Mouse (Mus musculus): ENCODE data around the gene Cracr2a. TPM values are rescaled to one million over a fixed set of nuclear protein-coding genes. Genes with fewer than 3 reads are reported as not detected.

Gene Cracr2a
- polyA plus RNA-seq, 1 experiment from 2014 or later = 2.8 TPM

GRCm38 (mm10) chr6:127687181-127687860 lies 126.2 kb downstream of the Cracr2a start:
- Histone ChIP-seq H3K9me3 (ENCODE audit: low read depth, low read length) (no peaks in the 10 kb centered on the region), H3K36me3 (ENCODE audit: insufficient read depth) (no peaks in the 10 kb centered on the region), H3K4me2 (no peak overlapping the region), H3K4me3 (ENCODE audit: low read depth, low read length) (no peak overlapping the region), H3K4me1 (ENCODE audit: insufficient read depth) (no peaks in the 10 kb centered on the region), H3K27ac (ENCODE audit: low read depth) (no peak overlapping the region), H3K9ac (no peak overlapping the region), H3K27me3 (ENCODE audit: insufficient read depth, low read length) (no peaks in the 10 kb centered on the region)
- ATAC-seq (ENCODE audit: insufficient read depth) (no peak), DNase-seq (no peak)
- TF ChIP-seq CTCF (IDR thresholded peaks at IDR 0.05; ENCODE audit: low read depth) = no peak
- 46% methylated on average over 6 of the region's 6 CpGs for WGBS

DNA sequence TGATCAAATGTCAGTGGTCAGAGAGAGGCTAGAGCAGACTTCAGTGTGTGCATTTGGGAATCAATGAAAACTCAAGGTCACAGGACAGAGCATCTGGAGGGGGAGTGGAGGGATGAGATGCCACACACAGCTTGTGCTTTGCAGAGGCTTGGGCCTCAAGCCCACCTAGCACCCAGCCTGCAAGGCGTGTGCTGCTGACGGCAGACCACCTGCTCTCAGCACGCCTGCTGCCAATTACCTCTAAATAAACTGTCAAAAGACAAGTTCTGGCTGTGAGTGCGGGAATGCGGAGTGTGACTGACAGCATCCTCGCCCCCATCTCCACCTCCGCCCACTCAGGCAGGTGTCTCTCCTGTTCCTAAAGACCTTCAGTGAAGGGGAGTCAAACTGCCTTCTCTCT lies 131.2 kb downstream of the Cracr2a start:
- 19% methylated on average over 7 of the region's 7 CpGs for WGBS
- no peak overlapping the region for H3K9ac ChIP-seq

DNA sequence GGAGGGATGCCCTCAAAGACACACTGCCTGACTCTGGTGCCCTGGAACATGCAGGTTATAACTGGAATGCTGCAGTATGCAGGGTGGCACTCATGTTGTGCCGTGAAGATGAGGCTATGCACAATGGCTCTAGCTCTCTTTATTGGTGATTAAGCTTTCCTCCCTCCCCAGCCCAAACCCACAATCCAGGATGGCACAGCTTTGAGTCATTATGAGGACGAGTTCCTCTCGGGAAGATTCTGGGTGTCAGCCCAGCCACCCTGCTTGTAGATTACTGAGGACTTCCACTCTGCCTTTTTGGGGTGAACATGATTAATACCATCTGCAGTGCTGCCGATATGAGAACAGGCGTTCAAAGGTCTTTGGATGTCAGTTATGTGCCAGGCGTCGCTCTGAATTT lies 132.5 kb downstream of the Cracr2a start:
- Histone ChIP-seq H3K4me2 (no peak overlapping the region), H3K4me1 (ENCODE audit: insufficient read depth) (no peaks in the 10 kb centered on the region), H3K27ac (ENCODE audit: low read depth) (no peak overlapping the region), H3K9ac (no peak overlapping the region), H3K27me3 (ENCODE audit: insufficient read depth, low read length) (no peaks in the 10 kb centered on the region), H3K9me3 (ENCODE audit: low read depth, low read length) (no peaks in the 10 kb centered on the region), H3K36me3 (ENCODE audit: insufficient read depth) (no peaks in the 10 kb centered on the region), H3K4me3 (ENCODE audit: low read depth, low read length) (no peak overlapping the region)
- ATAC-seq (ENCODE audit: insufficient read depth) (no peak), DNase-seq (no peak)
- no peak for TF ChIP-seq CTCF (IDR thresholded peaks at IDR 0.05; ENCODE audit: low read depth)
- WGBS = 77% methylated on average over 7 of the region's 7 CpGs

More for the DNA sequence above, 131.2 kb downstream of the Cracr2a start:
- Histone ChIP-seq H3K4me3 (ENCODE audit: low read depth, low read length) (no peak overlapping the region), H3K4me1 (ENCODE audit: insufficient read depth) (no peaks in the 10 kb centered on the region), H3K36me3 (ENCODE audit: insufficient read depth) (no peaks in the 10 kb centered on the region), H3K27me3 (ENCODE audit: insufficient read depth, low read length) (no peaks in the 10 kb centered on the region), H3K9me3 (ENCODE audit: low read depth, low read length) (no peaks in the 10 kb centered on the region), H3K27ac (ENCODE audit: low read depth) (no peak overlapping the region), H3K4me2 (no peak overlapping the region)
- ATAC-seq (ENCODE audit: insufficient read depth) (no peak), DNase-seq (no peak)
- no peak for TF ChIP-seq CTCF (IDR thresholded peaks at IDR 0.05; ENCODE audit: low read depth)

DNA sequence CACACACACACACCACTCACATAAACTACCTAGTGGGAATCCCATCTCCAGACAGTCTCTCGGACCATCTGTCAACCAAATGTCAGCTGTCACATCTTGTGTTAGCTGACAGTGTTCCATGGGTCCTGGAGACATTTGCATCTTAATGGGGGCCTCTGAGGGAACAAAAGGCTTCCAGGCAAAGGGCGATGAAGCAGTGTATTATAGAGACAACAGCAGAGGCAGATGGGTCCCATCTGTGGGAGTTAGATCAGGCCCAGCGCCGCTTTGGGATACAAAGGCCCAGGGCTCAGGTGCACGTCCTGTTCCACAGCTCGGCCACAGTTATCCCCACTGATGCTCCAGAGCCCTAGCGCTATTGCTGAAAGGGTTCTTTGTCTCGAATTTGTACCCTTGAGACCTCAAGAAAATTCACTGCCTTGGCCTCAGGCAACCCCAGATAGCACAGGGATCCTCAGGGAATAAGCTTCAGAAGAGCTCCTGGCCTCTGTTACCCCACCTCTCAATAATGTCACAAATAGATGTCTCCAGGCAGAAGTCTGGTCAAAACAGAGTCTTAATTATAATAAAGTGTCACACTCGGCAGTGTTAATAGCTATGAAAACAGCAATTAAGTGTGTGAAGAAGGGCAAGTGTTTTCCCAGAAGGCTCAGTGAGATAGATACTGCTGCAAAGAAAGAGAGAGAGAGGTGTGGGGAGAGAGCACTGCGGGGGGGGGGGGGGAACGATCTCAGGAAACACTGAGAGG lies 140.1 kb downstream of the Cracr2a start:
- no peak overlapping the region for H3K9ac ChIP-seq
- no peaks in the 10 kb centered on the region for H3K4me1 ChIP-seq (ENCODE audit: insufficient read depth)
- no peak overlapping the region for H3K4me3 ChIP-seq (ENCODE audit: low read depth, low read length)
- 49% methylated on average over 9 of the region's 11 CpGs for WGBS
- no peaks in the 10 kb centered on the region for H3K9me3 ChIP-seq (ENCODE audit: low read depth, low read length)
- no peaks in the 10 kb centered on the region for H3K27me3 ChIP-seq (ENCODE audit: insufficient read depth, low read length)
- H3K27ac ChIP-seq (ENCODE audit: low read depth) = no peak overlapping the region
- no peak for TF ChIP-seq CTCF (IDR thresholded peaks at IDR 0.05; ENCODE audit: low read depth)
- no peaks in the 10 kb centered on the region for H3K36me3 ChIP-seq (ENCODE audit: insufficient read depth)
- ATAC-seq (ENCODE audit: insufficient read depth) = no peak
- no peak overlapping the region for H3K4me2 ChIP-seq
- no peak for DNase-seq

GRCm38 (mm10) chr6:127708218-127708628 lies 147.1 kb downstream of the Cracr2a start:
- Histone ChIP-seq H3K4me1 (ENCODE audit: insufficient read depth) (no peaks in the 10 kb centered on the region), H3K4me2 (no peak overlapping the region), H3K27me3 (ENCODE audit: insufficient read depth, low read length) (no peaks in the 10 kb centered on the region), H3K36me3 (ENCODE audit: insufficient read depth) (no peaks in the 10 kb centered on the region), H3K9ac (no peak overlapping the region), H3K27ac (ENCODE audit: low read depth) (no peak overlapping the region), H3K4me3 (ENCODE audit: low read depth, low read length) (no peak overlapping the region), H3K9me3 (ENCODE audit: low read depth, low read length) (no peaks in the 10 kb centered on the region)
- 24% methylated on average over 1 of the region's 1 CpGs for WGBS
- TF ChIP-seq CTCF (IDR thresholded peaks at IDR 0.05; ENCODE audit: low read depth) = no peak
- peak; percentile 53 for DNase-seq
- 0 out of 2 replicates have a peak, but pooled peaks have one; percentile 52 for ATAC-seq (ENCODE audit: insufficient read depth)

- ATAC-seq (ENCODE audit: insufficient read depth) = no peak
- no peak overlapping the region for H3K4me2 ChIP-seq
- WGBS = 31% methylated on average over 5 of the region's 5 CpGs
Observed at GRCm38 (mm10) chr6:127714906-127715305, 153.8 kb downstream of the Cracr2a start.

DNA sequence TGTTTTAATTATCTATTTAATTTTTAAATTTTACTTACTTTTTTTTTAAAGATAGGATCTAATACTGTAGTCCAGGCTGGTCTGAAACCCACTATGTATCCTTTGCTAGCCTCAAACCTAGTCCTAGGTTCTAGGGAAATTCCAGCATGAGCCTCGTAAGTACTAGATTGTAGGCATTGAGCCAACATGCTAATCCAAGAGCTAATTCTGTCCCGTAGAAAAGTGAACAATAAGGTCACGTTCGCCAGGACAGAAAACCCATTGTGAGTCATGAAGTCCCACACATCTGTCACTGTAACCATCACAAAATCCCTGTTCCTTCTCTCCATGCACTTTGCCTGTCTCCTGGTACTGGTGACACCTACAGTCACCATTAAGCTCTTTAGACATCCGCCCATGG lies 154.3 kb downstream of the Cracr2a start:
- Histone ChIP-seq H3K36me3 (ENCODE audit: insufficient read depth) (no peaks in the 10 kb centered on the region), H3K4me3 (ENCODE audit: low read depth, low read length) (no peak overlapping the region), H3K27me3 (ENCODE audit: insufficient read depth, low read length) (no peaks in the 10 kb centered on the region), H3K27ac (ENCODE audit: low read depth) (no peak overlapping the region), H3K9ac (no peak overlapping the region), H3K4me2 (no peak overlapping the region), H3K4me1 (ENCODE audit: insufficient read depth) (no peaks in the 10 kb centered on the region), H3K9me3 (ENCODE audit: low read depth, low read length) (no peaks in the 10 kb centered on the region)
- TF ChIP-seq CTCF (IDR thresholded peaks at IDR 0.05; ENCODE audit: low read depth) = no peak
- no peak for ATAC-seq (ENCODE audit: insufficient read depth)
- DNase-seq = no peak
- WGBS = 66% methylated on average over 5 of the region's 5 CpGs

More at GRCm38 (mm10) chr6:127714906-127715305, 153.8 kb downstream of the Cracr2a start:
- no peak for DNase-seq
- no peak overlapping the region for H3K4me3 ChIP-seq (ENCODE audit: low read depth, low read length)
- H3K9me3 ChIP-seq (ENCODE audit: low read depth, low read length) = no peaks in the 10 kb centered on the region
- no peaks in the 10 kb centered on the region for H3K36me3 ChIP-seq (ENCODE audit: insufficient read depth)
- no peak overlapping the region for H3K9ac ChIP-seq
- no peaks in the 10 kb centered on the region for H3K27me3 ChIP-seq (ENCODE audit: insufficient read depth, low read length)
- TF ChIP-seq CTCF (IDR thresholded peaks at IDR 0.05; ENCODE audit: low read depth) = no peak
- no peaks in the 10 kb centered on the region for H3K4me1 ChIP-seq (ENCODE audit: insufficient read depth)
- H3K27ac ChIP-seq (ENCODE audit: low read depth) = no peak overlapping the region

All from lung, embryonic 14.5 days (tissue).